Mouse (Mus musculus): ENCODE measurements around the gene Slc38a7.
A peak's percentile ranks its signal among the peaks of the same experiment; 100 is the strongest.
"Not testable (repeated sequence)": the region's sequence is repeated elsewhere in the genome, so short reads cannot be mapped to it uniquely, and the experiment has no call there.

Gene Slc38a7

DNA sequence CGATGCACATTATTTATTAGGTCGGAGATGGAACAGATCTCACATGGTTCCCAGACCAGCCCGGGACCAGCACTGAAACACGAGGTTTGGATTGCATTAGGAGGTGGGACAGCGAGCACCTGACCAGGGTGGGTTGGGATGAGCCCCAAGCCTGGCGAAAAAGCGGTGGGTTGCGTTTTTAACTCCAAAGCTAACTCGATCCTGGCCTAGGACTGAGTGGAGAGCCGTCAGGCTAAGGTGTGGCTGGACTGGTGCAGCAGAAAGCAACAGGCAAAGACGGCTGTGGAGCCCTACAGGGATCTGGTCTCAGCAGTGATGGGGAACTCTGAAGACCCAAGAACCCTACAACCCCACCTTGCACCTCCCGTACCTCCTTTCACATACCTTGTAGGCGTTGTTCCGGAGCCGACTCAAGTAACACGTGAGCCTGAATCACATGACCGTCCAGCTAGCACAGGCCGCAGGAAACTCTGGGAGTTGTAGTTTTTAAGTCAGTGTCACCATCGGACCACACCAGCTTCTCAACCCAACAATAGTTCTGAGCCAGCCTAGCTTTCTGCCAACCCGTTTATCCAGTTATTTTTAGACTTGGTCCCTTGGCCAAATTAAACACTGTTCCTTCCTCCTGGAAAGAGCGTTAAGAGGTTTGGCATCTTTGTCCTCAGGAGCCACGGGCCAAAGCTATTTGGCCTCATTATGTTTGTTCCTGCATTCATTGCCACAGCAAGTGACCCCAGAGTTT lies at the start of gene Slc38a7:
TSS of gene Slc38a7 (minus strand) at position 438 of the 742 bp plus-strand sequence.
- peak; percentile 87 for DNase-seq (ENCODE audit: low read depth)

GRCm38 (mm10) chr8:95901864-95902263 lies 48.5 kb upstream of the Slc38a7 start:
- no peak for DNase-seq (ENCODE audit: low read depth)

DNA sequence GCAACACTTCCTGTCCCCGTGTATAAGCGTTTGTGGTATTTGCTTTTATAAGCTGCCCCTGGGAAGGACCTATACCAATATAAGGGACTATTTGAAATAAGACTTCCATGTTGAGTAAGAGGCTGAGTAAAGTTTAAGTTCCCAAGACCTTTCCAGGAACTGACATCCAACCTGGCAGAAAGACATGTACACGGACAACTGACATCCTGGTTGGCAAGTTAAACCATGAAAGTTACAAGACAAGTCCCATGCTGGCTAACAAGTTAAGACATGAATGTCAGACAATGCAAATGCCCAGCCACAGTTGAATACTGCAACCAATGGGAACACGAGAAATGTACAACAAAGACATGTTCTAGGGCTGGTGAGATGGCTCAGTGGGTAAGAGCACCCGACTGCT lies 40.4 kb upstream of the Slc38a7 start:
- no peak for DNase-seq (ENCODE audit: low read depth)

- DNase-seq (ENCODE audit: low read depth), result peak; percentile 97
Observed at GRCm38 (mm10) chr8:95888285-95889136, 35.2 kb upstream of the Slc38a7 start, which contains the start of gene Got2. TSS of gene Got2 (minus strand) at chr8:95888547.

- peak; percentile 69 for DNase-seq (ENCODE audit: low read depth)
Observed at GRCm38 (mm10) chr8:95887578-95888284, 34.4 kb upstream of the Slc38a7 start.

GRCm38 (mm10) chr8:95886647-95887577 lies 33.6 kb upstream of the Slc38a7 start:
- peak; percentile 63 for DNase-seq (ENCODE audit: low read depth)

DNA sequence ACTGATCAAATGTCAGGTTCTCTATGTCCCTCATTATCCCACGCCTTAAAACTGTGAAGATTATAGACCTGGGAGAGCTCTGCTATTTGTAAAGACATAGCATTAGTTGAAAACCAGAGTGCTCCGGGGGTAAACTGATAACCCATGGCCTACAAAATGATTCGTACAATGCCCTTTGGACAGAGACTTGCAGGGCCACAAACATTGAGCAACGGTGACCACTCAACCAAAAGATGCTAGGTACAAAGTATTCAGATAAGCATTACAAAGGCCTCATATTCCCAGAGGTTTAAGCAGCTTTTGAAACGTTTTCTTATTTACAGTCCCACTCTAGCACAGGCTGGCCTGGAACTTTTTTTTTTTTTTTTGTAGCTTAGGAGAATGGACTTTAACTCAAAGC lies 32.6 kb upstream of the Slc38a7 start:
- DNase-seq (ENCODE audit: low read depth), result peak; percentile 9

GRCm38 (mm10) chr8:95885271-95885841 lies 32.0 kb upstream of the Slc38a7 start:
- DNase-seq (ENCODE audit: low read depth), result peak; percentile 61

- peak; percentile 19 for DNase-seq (ENCODE audit: low read depth)
Observed at GRCm38 (mm10) chr8:95884491-95884890, 31.2 kb upstream of the Slc38a7 start.

DNA sequence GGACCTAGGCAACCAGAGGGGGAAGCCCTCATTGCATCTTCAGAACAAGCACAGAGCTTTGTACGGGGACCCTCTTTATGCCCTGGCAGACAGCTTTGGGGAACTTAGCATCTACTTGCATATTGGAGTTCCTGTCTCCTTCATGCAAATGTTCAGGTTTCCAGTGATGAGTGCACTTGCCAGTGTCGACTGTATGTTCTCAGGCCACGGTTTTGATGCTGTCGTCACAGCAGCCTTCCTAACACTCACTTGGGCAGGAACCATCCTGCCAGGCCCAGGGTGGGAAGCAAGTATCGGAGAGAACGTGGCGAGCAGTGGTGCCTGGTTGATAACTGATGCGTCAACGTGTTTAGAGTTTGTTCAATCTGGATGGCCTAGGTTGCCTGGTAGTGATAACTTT lies 28.9 kb upstream of the Slc38a7 start:
- DNase-seq (ENCODE audit: low read depth), result no peak

GRCm38 (mm10) chr8:95881576-95881975 lies 28.2 kb upstream of the Slc38a7 start:
- no peak for DNase-seq (ENCODE audit: low read depth)

DNA sequence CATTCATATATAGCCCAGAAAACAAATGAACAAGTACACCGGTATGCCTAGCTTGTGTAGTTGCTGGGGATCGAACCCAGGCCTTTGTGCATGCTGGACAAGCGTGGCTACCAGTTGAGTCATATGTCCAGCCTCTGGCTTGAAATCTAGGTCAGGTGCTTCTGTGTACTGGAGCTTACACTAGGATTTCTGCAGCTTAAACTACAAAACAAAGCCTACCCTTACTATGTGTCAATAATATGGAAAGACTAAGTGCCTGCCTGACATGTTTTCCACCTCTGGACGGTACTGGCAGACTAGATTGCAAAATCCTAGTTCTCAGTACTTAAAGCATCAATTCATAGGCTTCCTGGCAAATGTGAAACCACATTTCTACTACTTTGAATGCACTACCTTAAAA lies 26.5 kb upstream of the Slc38a7 start:
- DNase-seq (ENCODE audit: low read depth), result no peak

- peak; percentile 21 for DNase-seq (ENCODE audit: low read depth)
Observed at GRCm38 (mm10) chr8:95878176-95878962, 25.0 kb upstream of the Slc38a7 start.

GRCm38 (mm10) chr8:95875270-95875669 lies 21.9 kb upstream of the Slc38a7 start:
- no peak for DNase-seq (ENCODE audit: low read depth)

GRCm38 (mm10) chr8:95871690-95872089 lies 18.4 kb upstream of the Slc38a7 start:
- DNase-seq (ENCODE audit: low read depth), result no peak

GRCm38 (mm10) chr8:95864851-95865250 lies 11.5 kb upstream of the Slc38a7 start:
- not testable (repeated sequence) for DNase-seq (ENCODE audit: low read depth)

GRCm38 (mm10) chr8:95863761-95864440 lies 10.6 kb upstream of the Slc38a7 start:
- DNase-seq (ENCODE audit: low read depth), result not testable (repeated sequence)

DNA sequence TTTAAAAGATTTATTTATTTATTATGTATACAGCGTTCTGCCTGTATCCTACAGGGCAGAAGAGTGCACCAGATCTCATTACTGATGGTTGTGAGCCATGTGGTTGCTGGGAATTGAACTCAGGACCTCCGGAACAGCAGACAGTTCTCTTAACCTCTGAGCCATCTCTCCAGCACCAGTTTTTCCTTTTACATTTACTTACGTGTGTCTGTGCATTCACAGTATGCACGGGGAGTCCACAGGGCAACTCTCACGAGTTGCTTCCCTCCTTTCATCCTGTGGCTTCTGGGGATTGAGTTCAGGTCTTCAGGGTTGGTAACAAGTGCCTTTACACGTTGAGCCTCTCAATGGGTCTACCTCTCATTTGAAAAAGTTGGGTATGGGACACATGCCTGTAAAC lies 835 bp upstream of the Slc38a7 start:
- no peak for DNase-seq (ENCODE audit: low read depth)

DNA sequence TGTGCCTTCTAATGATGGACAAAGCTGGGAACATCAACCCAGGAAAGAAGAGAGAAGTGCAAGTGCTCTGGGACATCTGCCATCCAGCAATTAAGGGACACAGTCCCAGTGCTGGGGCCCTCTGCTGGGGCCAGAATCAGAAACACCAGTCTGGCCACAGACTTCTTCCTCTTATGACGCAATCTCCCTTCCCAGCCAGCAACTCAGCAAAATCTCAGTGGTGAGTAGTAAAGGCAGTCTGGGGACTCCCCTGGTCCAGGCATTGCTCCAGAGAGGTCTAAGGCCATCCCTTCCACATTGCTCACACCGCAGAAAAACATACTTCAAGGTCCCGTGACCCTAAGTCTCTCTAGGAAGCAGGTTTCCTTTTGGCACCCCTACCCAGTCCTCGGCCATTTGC lies 1.0 kb downstream of the Slc38a7 start:
- peak; percentile 30 for DNase-seq (ENCODE audit: low read depth)

GRCm38 (mm10) chr8:95850326-95850725 lies 3.0 kb downstream of the Slc38a7 start:
- no peak for DNase-seq (ENCODE audit: low read depth)
